Mouse (Mus musculus) liver, adult (tissue): ENCODE data around the gene Xrcc5.

Source experiments
- GATA4 ChIP-seq: IDR thresholded peaks from 2 replicates; pipeline ENCODE4 v1.6.1; 2014; ENCODE audit warnings: mild to moderate bottlenecking, low read length; ENCODE audit not compliant: insufficient replicate concordance

Xrcc5 gene

DNA sequence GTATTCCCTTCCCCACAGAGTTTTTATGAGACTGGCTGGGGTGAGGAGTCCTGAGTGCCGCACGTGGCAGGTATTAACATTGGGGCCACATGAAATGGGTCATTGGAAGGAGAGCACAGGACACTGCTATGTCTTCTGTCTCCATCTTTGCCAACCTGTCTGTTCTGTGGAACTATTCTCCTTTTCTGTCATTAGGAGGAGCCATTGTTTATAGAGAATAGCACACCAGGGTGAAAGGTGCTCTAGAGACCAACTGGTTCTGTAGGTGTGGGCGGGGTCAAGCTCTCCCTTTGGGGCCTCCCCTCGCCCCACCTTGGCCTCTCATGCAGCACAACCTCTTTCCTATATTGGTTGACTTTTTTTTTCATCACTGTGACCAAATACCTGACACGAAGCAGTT is 129.7 kb downstream of the Xrcc5 start:
- no peak for TF ChIP-seq GATA4

DNA sequence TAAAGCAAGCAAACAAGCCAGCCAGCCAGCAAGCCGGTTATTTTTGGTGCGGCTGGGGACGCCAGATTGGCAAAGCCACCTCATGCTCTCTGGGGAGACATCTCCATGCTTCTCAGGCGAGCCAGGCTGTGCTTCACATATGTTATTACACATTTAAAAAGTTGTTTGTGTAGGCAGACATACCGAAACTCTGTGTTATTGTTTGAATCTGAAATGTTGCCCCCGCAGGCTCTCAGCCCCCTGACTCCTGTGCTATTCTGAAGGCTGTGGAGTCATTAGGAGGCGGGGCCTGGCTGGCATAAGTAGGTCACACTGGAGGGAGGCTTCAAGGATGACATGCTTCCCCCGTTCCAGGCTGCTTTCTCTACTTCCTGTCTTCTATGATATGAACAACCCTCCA is 131.9 kb downstream of the Xrcc5 start:
- TF ChIP-seq GATA4, result no peak

DNA sequence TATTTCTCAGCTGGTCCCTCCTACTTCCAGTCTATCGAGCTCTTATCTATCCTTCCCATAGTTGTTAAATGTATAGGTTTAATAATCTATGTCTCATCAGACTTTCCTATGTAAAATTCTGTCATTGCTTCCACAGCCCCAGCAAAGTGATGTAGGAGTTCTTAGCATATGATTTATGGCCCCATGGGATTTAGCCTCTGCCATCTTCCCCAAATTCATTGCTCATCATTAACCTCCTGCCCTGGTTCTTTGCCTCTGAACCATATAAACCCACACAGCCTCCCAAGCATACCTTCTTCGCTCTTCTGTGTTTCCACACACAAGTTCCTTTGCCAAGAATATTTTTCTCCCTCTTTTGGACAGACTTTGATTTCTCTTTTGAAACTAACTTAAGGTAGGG is 135.5 kb downstream of the Xrcc5 start:
- TF ChIP-seq GATA4, result no peak
